Mouse (Mus musculus) heart, adult 2 months (tissue): ENCODE measurements around the gene Dnase1l2. TPM values are rescaled to one million over a fixed set of nuclear protein-coding genes. Genes with fewer than 3 reads are reported as not detected.
A peak's percentile ranks its signal among the peaks of the same experiment; 100 is the strongest.

Experiments
- DNase-seq, 2 experiments: peaks; one replicate each; pipeline ENCODE4 v3.0.0; 2021
- H3K27ac ChIP-seq: fragments of 200-600 bp; 2 replicates; pipeline ENCODE4 v1.8.1; 2022
- H3K27me3 ChIP-seq: fragments of 200-500 bp; 2 replicates; pipeline ENCODE4 v1.6.1; 2012; ENCODE audit warnings: mild to moderate bottlenecking, low read length, inconsistent platforms, mixed read lengths; ENCODE audit not compliant: control insufficient read depth, insufficient read depth
- H3K36me3 ChIP-seq: fragments of 200-500 bp; 2 replicates; pipeline ENCODE4 v1.6.1; 2012; ENCODE audit warnings: low read length, inconsistent platforms; ENCODE audit not compliant: control insufficient read depth, insufficient read depth
- H3K4me1 ChIP-seq: fragments of 200-500 bp; 2 replicates; pipeline ENCODE4 v1.6.1; 2011; ENCODE audit warnings: low read length; ENCODE audit not compliant: control insufficient read depth, insufficient read depth
- H3K4me3 ChIP-seq: fragments of 200-600 bp; 2 replicates; pipeline ENCODE4 v1.8.1; 2022
- H3K79me2 ChIP-seq: fragments of 200-500 bp; replicated peaks from 2 replicates; pipeline ENCODE4 v1.6.1; 2012; ENCODE audit warnings: mild to moderate bottlenecking, inconsistent platforms, low read length, moderate library complexity, mixed read lengths; ENCODE audit not compliant: control insufficient read depth, insufficient read depth
- H3K9ac ChIP-seq: fragments of 200-500 bp; 2 replicates; pipeline ENCODE4 v1.6.1; 2012; ENCODE audit warnings: low read depth, mild to moderate bottlenecking, control low read depth, inconsistent platforms, low read length, mixed read lengths
- CTCF ChIP-seq: fragments of 200-600 bp; IDR thresholded peaks from 2 replicates; pipeline ENCODE4 v1.8.1; 2022; ENCODE audit warnings: antibody characterized with exemption, mild to moderate bottlenecking, moderate library complexity
- EP300 ChIP-seq: fragments of 200-500 bp; IDR thresholded peaks from 2 replicates; pipeline ENCODE4 v1.6.1; 2011; ENCODE audit warnings: low read depth, low read length, control low read depth; ENCODE audit not compliant: insufficient read depth
- POLR2A ChIP-seq: fragments of 200-500 bp; IDR thresholded peaks from 2 replicates; pipeline ENCODE4 v1.6.1; 2011; ENCODE audit warnings: mild to moderate bottlenecking, low read depth, low read length, control low read depth; ENCODE audit not compliant: insufficient read depth
- WGBS: fragments of 180-500 bp; shearing (Covaris S2); methylation state at CpG from one replicate; pipeline ENCODE4 v1.1.7; 2018; 5-methylcytosine and 5-hydroxymethylcytosine counted together
- intact Hi-C: fragments of 180-260 bp; cut with DNase I; formaldehyde crosslinking; loops from one replicate; pipeline ENCODE4 v1.15.1; 2025
- polyA plus RNA-seq: library from polyadenylated mRNA; depleted of rRNA; stranded (reverse); fragments of >200 nt; gene quantifications from 2 replicates; pipeline ENCODE4 v1.2.3, GENCODE M21; 2012; rRNA removed
- total RNA-seq, 2 experiments: library from RNA; stranded (reverse); gene quantifications; 2 replicates each; pipeline ENCODE4 v1.2.3; 2021

The Dnase1l2 gene
- total and polyA plus RNA-seq, 3 experiments = 0.65 to 5.2 (median 1.5) TPM

- DNase-seq = no peak
Observed at GRCm38 (mm10) chr17:24402371-24402770, 40.5 kb downstream of the Dnase1l2 start.

GRCm38 (mm10) chr17:24394456-24394855 lies 48.4 kb downstream of the Dnase1l2 start:
- Histone ChIP-seq H3K27ac (no peak overlapping the region), H3K4me3 (no peak overlapping the region), H3K79me2 (no peaks in the 10 kb centered on the region), H3K4me1 (no peaks in the 10 kb centered on the region), H3K36me3 (no peaks in the 10 kb centered on the region), H3K9ac (no peak overlapping the region), H3K27me3 (no peaks in the 10 kb centered on the region)
- no peak for TF ChIP-seq POLR2A
- no peak for TF ChIP-seq CTCF
- TF ChIP-seq EP300 = no peak
- no peak for DNase-seq
- WGBS = 91% methylated on average over 7 of the region's 7 CpGs
- intact Hi-C loops = no loop called here

More at GRCm38 (mm10) chr17:24402371-24402770, 40.5 kb downstream of the Dnase1l2 start:
- intact Hi-C loops = no loop called here
- H3K4me1 ChIP-seq = no peaks in the 10 kb centered on the region
- TF ChIP-seq EP300 (no peak), CTCF (no peak), POLR2A (no peak)
- no peak overlapping the region for H3K4me3 ChIP-seq
- 64% methylated on average over 3 of the region's 3 CpGs for WGBS
- H3K27me3 ChIP-seq = no peaks in the 10 kb centered on the region
- H3K79me2 ChIP-seq = no peaks in the 10 kb centered on the region
- no peak overlapping the region for H3K9ac ChIP-seq
- H3K36me3 ChIP-seq = no peaks in the 10 kb centered on the region
- no peak overlapping the region for H3K27ac ChIP-seq

- WGBS = 65% methylated on average over 4 of the region's 4 CpGs
- no peak overlapping the region for H3K27ac ChIP-seq
- intact Hi-C loops = no loop called here
- no peak overlapping the region for H3K4me3 ChIP-seq
- H3K27me3 ChIP-seq = no peaks in the 10 kb centered on the region
- H3K4me1 ChIP-seq = no peaks in the 10 kb centered on the region
- no peak overlapping the region for H3K9ac ChIP-seq
- no peaks in the 10 kb centered on the region for H3K36me3 ChIP-seq
- DNase-seq = no peak
- TF ChIP-seq CTCF = no peak
- TF ChIP-seq EP300 = no peak
- TF ChIP-seq POLR2A = no peak
- H3K79me2 ChIP-seq = no peaks in the 10 kb centered on the region
Observed at GRCm38 (mm10) chr17:24393527-24393926, 49.4 kb downstream of the Dnase1l2 start.

- no peak for DNase-seq
- no peaks in the 10 kb centered on the region for H3K27me3 ChIP-seq
- no peak overlapping the region for H3K4me3 ChIP-seq
- WGBS = 72% methylated on average over 8 of the region's 8 CpGs
- intact Hi-C loops = loop anchor here (2.0 kb wide), 1 partner anchor 218 kb away; no protein-coding TSS in a partner anchor
- H3K36me3 ChIP-seq = no peaks in the 10 kb centered on the region
- H3K4me1 ChIP-seq = no peaks in the 10 kb centered on the region
- H3K79me2 ChIP-seq = no peaks in the 10 kb centered on the region
- no peak overlapping the region for H3K27ac ChIP-seq
- no peak overlapping the region for H3K9ac ChIP-seq
- no peak for TF ChIP-seq EP300
- peak; percentile 61 for TF ChIP-seq CTCF
Observed at GRCm38 (mm10) chr17:24391149-24391548, 51.8 kb downstream of the Dnase1l2 start.

Other genes with a start within 250 kb of the Dnase1l2 start
- 10 to 100 TPM; 10.3 to 11.0 TPM for gene Tbc1d24, start 237.5 kb downstream of the Dnase1l2 start, total RNA-seq
- 11.3 and 29.1 TPM in 2 replicates for gene Tbc1d24, start 237.5 kb downstream of the Dnase1l2 start, polyA plus RNA-seq
- gene Ntn3, start 233.6 kb downstream of the Dnase1l2 start, total RNA-seq = 1 to 10 TPM in 1 of 2 experiments, under 1 TPM in 1; 0.97 to 1.0 TPM
- gene Ntn3, start 233.6 kb downstream of the Dnase1l2 start, polyA plus RNA-seq = 0.64 and 1.1 TPM in 2 replicates
- gene Tedc2, start 222.3 kb downstream of the Dnase1l2 start, total RNA-seq = 1 to 10 TPM; 2.0 TPM
- gene Tedc2, start 222.3 kb downstream of the Dnase1l2 start, polyA plus RNA-seq = 3.8 and 5.2 TPM in 2 replicates
- gene Ccnf, start 191.6 kb downstream of the Dnase1l2 start, total RNA-seq = under 1 TPM; 0.57 to 0.59 TPM
- 0.44 and 0.49 TPM in 2 replicates for gene Ccnf, start 191.6 kb downstream of the Dnase1l2 start, polyA plus RNA-seq
- not detected for gene Abca17, start 92.0 kb downstream of the Dnase1l2 start, total RNA-seq
- gene Abca17, start 92.0 kb downstream of the Dnase1l2 start, polyA plus RNA-seq = not detected in 2 replicates
- gene Abca3, start 91.2 kb downstream of the Dnase1l2 start, total RNA-seq = 10 to 100 TPM; 12.1 to 12.6 TPM
- 13.4 and 15.7 TPM in 2 replicates for gene Abca3, start 91.2 kb downstream of the Dnase1l2 start, polyA plus RNA-seq
- gene Rnps1, start 28.5 kb downstream of the Dnase1l2 start, total RNA-seq = 10 to 100 TPM; 60.0 to 62.7 TPM
- gene Rnps1, start 28.5 kb downstream of the Dnase1l2 start, polyA plus RNA-seq = 83.0 and 107 TPM in 2 replicates
- 100 to 1,000 TPM; 421 to 487 TPM for gene Eci1, start 16.5 kb downstream of the Dnase1l2 start, total RNA-seq
- gene Eci1, start 16.5 kb downstream of the Dnase1l2 start, polyA plus RNA-seq = 414 and 486 TPM in 2 replicates
- 10 to 100 TPM; 10.2 to 10.3 TPM for gene E4f1, start 27.2 kb upstream of the Dnase1l2 start, total RNA-seq
- 43.6 and 43.7 TPM in 2 replicates for gene E4f1, start 27.2 kb upstream of the Dnase1l2 start, polyA plus RNA-seq
- gene Pgp, start 27.3 kb upstream of the Dnase1l2 start, total RNA-seq = 10 to 100 TPM; 35.7 to 44.5 TPM
- 39.1 and 46.4 TPM in 2 replicates for gene Pgp, start 27.3 kb upstream of the Dnase1l2 start, polyA plus RNA-seq
- gene Bricd5, start 30.8 kb upstream of the Dnase1l2 start, total RNA-seq = not detected
- not detected in 2 replicates for gene Bricd5, start 30.8 kb upstream of the Dnase1l2 start, polyA plus RNA-seq
- 10 to 100 TPM in 1 of 2 experiments, 1 to 10 TPM in 1; 8.5 to 10.7 TPM for gene Mlst8, start 36.0 kb upstream of the Dnase1l2 start, total RNA-seq
- 28.1 and 42.0 TPM in 2 replicates for gene Mlst8, start 36.0 kb upstream of the Dnase1l2 start, polyA plus RNA-seq
- gene Caskin1, start 45.5 kb upstream of the Dnase1l2 start, total RNA-seq = under 1 TPM; 0.16 to 0.55 TPM
- 0.23 and 0.45 TPM in 2 replicates for gene Caskin1, start 45.5 kb upstream of the Dnase1l2 start, polyA plus RNA-seq
- gene Traf7, start 84.8 kb upstream of the Dnase1l2 start, total RNA-seq = 10 to 100 TPM; 41.9 to 46.5 TPM
- 93.4 and 109 TPM in 2 replicates for gene Traf7, start 84.8 kb upstream of the Dnase1l2 start, polyA plus RNA-seq
- gene Rab26, start 91.1 kb upstream of the Dnase1l2 start, total RNA-seq = under 1 TPM in 1 of 2 experiments, not detected in 1; 0.39 TPM
- 0.10 and 0.12 TPM in 2 replicates for gene Rab26, start 91.1 kb upstream of the Dnase1l2 start, polyA plus RNA-seq
- gene Pkd1, start 106.7 kb upstream of the Dnase1l2 start, total RNA-seq = 10 to 100 TPM; 35.6 to 36.2 TPM
- 48.5 and 59.9 TPM in 2 replicates for gene Pkd1, start 106.7 kb upstream of the Dnase1l2 start, polyA plus RNA-seq
- gene Tsc2, start 189.5 kb upstream of the Dnase1l2 start, total RNA-seq = 100 to 1,000 TPM; 104 to 110 TPM
- 178 and 194 TPM in 2 replicates for gene Tsc2, start 189.5 kb upstream of the Dnase1l2 start, polyA plus RNA-seq
- 1 to 10 TPM; 2.9 to 3.4 TPM for gene Nthl1, start 189.6 kb upstream of the Dnase1l2 start, total RNA-seq
- gene Nthl1, start 189.6 kb upstream of the Dnase1l2 start, polyA plus RNA-seq = 4.4 and 7.0 TPM in 2 replicates
- gene Slc9a3r2, start 207.2 kb upstream of the Dnase1l2 start, total RNA-seq = 100 to 1,000 TPM in 1 of 2 experiments, 10 to 100 TPM in 1; 100.0 to 110 TPM
- gene Slc9a3r2, start 207.2 kb upstream of the Dnase1l2 start, polyA plus RNA-seq = 125 and 147 TPM in 2 replicates
- not detected for gene Npw, start 215.4 kb upstream of the Dnase1l2 start, total RNA-seq
- gene Npw, start 215.4 kb upstream of the Dnase1l2 start, polyA plus RNA-seq = not detected in 2 replicates
- 10 to 100 TPM; 17.4 to 17.5 TPM for gene Zfp598, start 226.6 kb upstream of the Dnase1l2 start, total RNA-seq
- 28.1 and 29.9 TPM in 2 replicates for gene Zfp598, start 226.6 kb upstream of the Dnase1l2 start, polyA plus RNA-seq
- under 1 TPM; 0.16 to 0.30 TPM for gene Syngr3, start 246.8 kb upstream of the Dnase1l2 start, total RNA-seq
- 0.43 and 1.00 TPM in 2 replicates for gene Syngr3, start 246.8 kb upstream of the Dnase1l2 start, polyA plus RNA-seq